Mouse (Mus musculus) lung, postnatal 0 days (tissue): ENCODE results near the gene Slc39a10.

Source experiments
- CTCF ChIP-seq: IDR thresholded peaks from 2 replicates; pipeline ENCODE4 v1.5.1; 2016; ENCODE audit warnings: antibody characterized with exemption, mild to moderate bottlenecking
- EP300 ChIP-seq: IDR thresholded peaks from 2 replicates; pipeline ENCODE4 v1.6.1; 2016; ENCODE audit warnings: antibody characterized with exemption, mild to moderate bottlenecking, control low read depth

- TF ChIP-seq CTCF (no peak), EP300 (no peak)
Measured at GRCm38 (mm10) chr1:46852600-46853272, 39.9 kb downstream of the Slc39a10 start.
